Mouse (Mus musculus): ENCODE measurements around the gene Ttn. TPM values are rescaled to one million over a fixed set of nuclear protein-coding genes. Genes with fewer than 3 reads are reported as not detected.

The Ttn gene
- total RNA-seq, 4 experiments from 2014 or later = 5,242 to 10,811 (median 7,168) TPM

DNA sequence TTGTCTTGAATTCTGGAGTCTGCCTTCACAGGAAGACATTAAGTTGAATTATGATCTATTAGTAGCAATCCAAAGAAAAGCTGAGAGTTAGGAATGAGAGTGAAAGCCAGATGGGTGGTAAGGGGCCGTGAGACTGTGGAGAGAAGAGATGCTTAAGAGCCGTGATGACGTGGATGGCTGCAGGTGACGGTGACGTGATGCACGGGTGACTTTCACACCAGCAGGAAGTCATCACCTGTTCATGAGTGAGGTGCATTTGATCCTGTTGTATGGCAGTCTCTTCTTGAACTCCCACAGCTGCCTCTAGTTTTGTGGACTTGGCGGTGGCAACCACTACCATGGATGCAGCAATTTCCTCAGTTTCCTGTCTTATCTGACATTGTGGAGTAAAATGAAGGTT is 16.8 kb downstream of the Ttn start:
- DNase-seq (ENCODE audit: low spot score in 2 of 2) = no peak

DNA sequence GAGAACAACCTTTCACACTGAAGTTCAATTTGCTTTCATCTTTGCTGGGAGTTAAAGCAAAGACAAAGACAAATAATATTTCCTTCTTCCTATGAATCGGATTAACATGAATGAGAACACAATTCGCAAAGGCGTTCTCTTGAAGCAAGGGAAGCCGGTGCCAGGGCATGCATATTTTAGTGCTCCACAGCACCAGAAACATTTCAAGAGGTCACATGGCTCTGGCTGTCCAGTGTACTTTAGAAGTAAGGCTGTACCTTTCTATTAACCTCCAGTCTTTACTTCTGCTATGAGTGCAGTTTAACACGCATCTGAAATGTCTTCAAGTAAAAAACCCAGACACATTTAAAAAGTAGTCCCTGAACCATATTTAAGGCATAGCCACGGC is 20.3 kb downstream of the Ttn start:
- DNase-seq (ENCODE audit: low spot score in 2 of 2) = no peak

GRCm38 (mm10) chr2:76961420-76962044 is 20.8 kb downstream of the Ttn start:
- no peak for DNase-seq (ENCODE audit: low spot score in 2 of 2)

DNA sequence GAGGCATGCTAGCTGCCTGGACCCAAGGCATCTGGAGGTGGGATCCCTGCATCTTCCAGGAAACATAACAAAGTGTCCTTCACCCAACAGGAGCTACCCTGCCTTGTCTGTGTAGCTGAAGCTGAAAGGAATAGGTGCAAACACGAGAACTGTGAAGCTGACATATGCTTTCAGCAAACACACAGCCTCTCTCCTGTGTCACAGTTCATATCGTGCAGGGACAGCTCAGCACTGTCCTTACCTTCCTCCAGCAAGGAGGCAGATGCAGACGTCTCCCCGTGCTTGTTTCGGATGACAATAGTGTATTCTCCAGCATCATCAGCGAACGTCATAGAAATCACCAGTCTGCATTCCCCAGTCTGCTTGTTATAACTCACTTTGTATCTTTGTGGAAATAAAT is 32.6 kb downstream of the Ttn start:
- DNase-seq (ENCODE audit: low spot score in 2 of 2) = no peak

- no peak for DNase-seq (ENCODE audit: low spot score in 2 of 2)
Measured at GRCm38 (mm10) chr2:76938515-76938914, 43.8 kb downstream of the Ttn start.

- DNase-seq (ENCODE audit: low spot score in 2 of 2) = no peak
Measured at GRCm38 (mm10) chr2:76929718-76930117, 52.6 kb downstream of the Ttn start.

- DNase-seq (ENCODE audit: low spot score in 2 of 2) = no peak
Measured at GRCm38 (mm10) chr2:76928816-76929215, 53.5 kb downstream of the Ttn start.

DNA sequence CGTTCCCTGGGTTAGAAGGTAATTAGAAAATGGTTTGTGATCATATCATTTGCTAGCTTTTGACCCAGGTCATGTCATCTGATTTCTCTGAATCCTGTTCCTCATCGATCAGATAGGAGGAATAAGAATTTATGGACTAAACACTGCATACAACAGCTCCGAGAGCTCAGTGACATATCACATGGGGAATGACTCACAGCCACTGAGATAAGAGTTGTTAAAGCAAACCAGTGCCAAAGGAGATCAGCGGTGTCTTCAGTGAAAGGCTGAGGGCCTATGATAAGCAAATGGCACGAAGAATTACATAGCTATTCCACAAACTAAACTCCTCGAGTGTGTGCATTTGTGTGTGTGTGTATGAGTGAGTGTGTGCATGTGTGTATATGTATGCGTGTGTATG is 54.0 kb downstream of the Ttn start:
- no peak for DNase-seq (ENCODE audit: low spot score in 2 of 2)

DNA sequence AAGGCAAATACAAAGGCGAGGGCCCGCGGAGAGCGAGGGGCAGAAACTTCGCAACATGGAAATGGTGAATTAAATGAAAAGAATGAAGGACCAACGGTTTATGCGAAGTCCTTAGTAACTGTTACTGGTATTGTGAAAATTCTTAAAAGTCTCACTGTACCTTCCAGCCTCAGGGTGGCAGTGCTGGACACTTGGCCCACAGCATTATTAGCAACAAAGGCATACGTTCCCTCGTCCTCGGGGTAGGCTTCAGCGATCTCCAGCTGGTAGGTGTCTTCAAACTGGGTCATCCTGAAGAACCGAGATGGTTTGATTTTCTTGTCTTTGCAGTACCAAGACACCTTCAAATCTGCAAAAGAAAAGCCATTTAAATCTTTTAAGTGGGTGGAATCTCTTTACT is 55.4 kb downstream of the Ttn start:
- DNase-seq (ENCODE audit: low spot score in 2 of 2) = no peak

DNA sequence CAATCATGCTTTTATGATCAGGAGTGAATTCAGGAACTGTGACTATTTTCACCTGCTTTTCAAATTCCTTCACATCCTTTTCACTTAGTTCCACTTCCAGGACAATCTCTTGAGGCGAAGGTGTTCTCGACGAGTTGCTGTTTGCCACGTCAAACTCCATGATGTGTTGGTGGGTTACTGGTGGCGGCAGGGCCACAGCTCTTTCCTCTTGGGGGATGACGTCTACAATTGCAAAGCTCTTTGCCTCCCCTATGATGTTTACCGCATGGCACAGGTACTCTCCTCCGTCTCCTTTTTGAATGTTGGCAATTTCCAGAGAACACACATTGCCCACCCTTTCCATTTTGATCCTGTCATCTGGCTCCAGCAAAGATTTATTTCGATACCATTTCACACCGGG is 67.4 kb downstream of the Ttn start:
- no peak for DNase-seq (ENCODE audit: low spot score in 2 of 2)

DNA sequence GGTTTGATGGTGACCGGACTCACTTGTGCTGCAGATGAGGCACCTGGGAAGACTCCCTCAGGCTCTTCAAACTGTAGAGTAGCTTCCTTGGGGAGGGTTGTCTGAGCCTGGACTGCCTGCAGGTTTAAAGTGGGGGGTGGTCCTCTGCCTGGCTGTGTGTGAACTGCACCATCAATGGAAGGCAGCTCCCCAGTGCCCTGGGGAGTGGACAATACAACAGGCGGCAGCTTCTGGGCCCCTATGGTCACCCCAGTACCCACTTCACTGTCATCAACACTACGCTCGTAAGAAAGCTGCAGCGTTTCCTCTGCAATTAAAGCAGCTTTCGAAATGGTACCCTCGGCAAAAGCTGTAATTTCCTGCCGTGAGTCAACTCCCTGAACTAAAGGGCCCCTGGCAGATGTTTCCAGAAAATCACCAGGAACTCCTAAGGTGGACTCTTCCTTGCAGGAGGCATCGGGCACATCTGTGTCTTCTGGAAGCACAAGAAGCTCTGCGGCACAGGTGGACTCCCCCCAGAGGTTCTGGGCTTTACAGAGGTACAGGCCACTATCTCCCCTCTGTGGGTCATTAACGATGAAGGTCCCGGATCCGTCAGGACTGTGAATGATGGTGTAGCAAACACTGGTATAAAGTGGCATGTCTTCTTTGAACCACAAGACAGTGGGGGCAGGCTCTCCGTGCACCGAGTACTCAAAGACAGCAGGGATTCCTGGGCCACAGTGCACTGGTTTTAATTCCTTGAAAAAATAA is 73.5 kb downstream of the Ttn start:
- DNase-seq (ENCODE audit: low spot score in 2 of 2) = no peak

DNA sequence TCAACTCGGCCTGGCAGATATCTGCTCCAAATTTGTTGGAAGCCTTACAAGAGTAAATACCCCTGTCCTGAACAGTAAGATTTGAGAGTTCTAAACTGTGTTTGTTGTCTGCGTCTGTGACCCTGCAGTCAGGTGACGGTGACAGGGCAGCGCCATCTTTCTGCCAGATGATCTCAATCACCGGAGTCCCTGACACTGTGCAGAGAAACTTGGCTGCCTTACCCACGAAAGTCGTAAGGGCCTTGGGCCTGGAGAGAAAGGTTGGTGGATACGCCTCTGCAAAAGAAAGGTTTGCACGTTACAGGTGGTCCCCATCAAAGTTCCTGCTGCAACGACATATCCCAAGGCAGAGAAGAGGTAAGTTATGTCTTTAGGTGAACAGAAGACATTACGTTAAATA is 79.0 kb downstream of the Ttn start:
- no peak for DNase-seq (ENCODE audit: low spot score in 2 of 2)

DNA sequence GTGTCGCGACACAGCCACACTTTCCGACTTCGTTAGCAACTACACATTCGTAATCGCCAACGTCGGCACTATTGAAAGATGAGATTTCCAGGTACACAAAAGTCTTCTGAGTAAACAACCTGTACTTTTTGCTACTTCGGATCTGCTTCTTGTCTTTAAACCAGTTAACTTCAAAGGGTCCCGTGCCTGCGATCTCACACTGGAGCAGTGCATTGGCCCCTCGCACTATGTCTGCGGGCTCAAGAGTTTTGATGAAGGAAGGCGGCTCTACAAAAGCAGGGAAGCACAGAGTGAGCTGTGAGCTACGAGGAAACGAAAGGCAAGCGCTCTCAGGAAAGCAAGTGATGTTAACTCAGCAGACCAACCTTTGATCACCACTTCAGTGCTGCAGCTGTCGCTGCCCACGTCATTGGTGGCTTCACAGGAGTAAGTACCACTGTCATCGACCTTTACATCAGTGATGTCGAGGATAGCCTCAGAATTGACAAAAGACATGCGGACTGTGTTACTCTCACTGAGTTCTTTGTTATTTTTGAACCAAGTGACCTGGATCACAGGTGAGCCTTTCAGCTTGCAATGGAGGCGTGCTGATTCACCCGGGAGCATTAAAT is 80.8 kb downstream of the Ttn start:
- DNase-seq (ENCODE audit: low spot score in 2 of 2) = no peak

DNA sequence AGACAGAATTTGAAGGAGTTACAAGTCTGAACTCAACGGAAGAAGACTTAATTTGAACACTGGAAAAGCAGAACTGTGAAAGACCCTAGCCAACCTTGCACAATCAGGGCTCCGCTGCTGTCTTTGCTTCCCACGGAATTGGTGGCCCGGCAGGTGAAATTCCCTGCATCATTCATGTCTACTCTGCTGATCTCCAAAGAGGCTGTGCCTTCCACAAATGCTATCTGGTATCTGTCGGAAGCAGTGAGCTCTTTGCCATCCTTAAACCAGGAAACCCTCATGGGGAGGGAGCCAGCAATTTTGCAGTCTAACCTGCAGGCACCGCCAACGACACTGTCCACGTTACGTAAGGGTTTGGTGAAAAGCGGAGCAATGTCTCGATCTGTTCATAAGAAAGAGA is 82.5 kb downstream of the Ttn start:
- DNase-seq (ENCODE audit: low spot score in 2 of 2) = no peak

GRCm38 (mm10) chr2:76896990-76897389 is 85.4 kb downstream of the Ttn start:
- DNase-seq (ENCODE audit: low spot score in 2 of 2) = no peak

- DNase-seq (ENCODE audit: low spot score in 2 of 2) = no peak
Measured at GRCm38 (mm10) chr2:76895327-76895726, 87.0 kb downstream of the Ttn start.

DNA sequence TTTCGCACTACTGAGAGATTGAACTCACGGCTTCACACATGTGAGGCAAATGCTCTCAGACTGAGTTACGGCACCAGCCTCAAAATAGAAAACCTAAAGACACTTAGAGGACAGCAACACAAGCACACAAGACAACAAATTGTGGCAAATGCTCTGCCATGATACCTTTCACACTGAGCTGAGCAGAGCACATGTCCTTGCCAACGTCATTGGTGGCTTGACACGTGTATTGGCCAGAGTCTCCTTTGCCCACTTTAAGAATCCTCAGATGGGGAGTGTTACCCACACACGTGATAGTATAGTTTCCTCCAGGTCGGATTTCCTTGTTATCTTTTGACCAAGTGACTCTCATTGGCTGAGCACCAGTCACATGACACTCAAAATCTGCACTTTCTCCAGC is 93.6 kb downstream of the Ttn start:
- no peak for DNase-seq (ENCODE audit: low spot score in 2 of 2)

- no peak for DNase-seq (ENCODE audit: low spot score in 2 of 2)
Measured at GRCm38 (mm10) chr2:76885855-76886254, 96.5 kb downstream of the Ttn start.

DNA sequence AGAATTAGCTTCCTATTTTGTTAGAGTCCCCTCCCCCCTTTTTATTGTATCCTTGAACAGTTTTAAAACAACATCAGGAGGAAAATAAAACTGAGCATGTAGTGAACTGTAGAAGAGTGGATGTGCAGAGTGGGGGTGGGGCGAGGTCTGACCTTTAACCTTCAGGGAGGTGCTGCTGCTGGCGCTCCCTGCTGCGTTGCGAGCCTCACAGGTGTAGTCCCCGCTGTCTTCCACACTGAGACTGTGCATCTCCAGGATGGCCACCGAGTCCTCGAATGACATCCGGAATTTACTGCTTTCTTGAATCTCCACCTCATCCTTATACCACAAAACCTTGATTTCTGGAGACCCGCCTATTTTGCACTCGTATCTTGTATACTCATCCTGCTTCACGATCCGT is 100.9 kb downstream of the Ttn start:
- no peak for DNase-seq (ENCODE audit: low spot score in 2 of 2)

GRCm38 (mm10) chr2:76875587-76875986 is 106.8 kb downstream of the Ttn start:
- no peak for DNase-seq (ENCODE audit: low spot score in 2 of 2)

GRCm38 (mm10) chr2:76866928-76867327 is 115.4 kb downstream of the Ttn start:
- no peak for DNase-seq (ENCODE audit: low spot score in 2 of 2)

GRCm38 (mm10) chr2:76865497-76865896 is 116.8 kb downstream of the Ttn start:
- DNase-seq (ENCODE audit: low spot score in 2 of 2) = no peak

GRCm38 (mm10) chr2:76861327-76861726 is 121.0 kb downstream of the Ttn start:
- DNase-seq (ENCODE audit: low spot score in 2 of 2) = no peak

Data from gastrocnemius, adult 8-10 months (tissue).